Mouse (Mus musculus) kidney, adult 2 months (tissue): ENCODE measurements around the gene Nol11.

ENCODE experiments used
- CTCF ChIP-seq: fragments of 200-500 bp; conservative IDR thresholded peaks from 2 replicates; pipeline ENCODE4 v1.5.1; 2011; ENCODE audit warnings: low read depth, mild to moderate bottlenecking, control low read depth, low read length, moderate library complexity, mixed read lengths; ENCODE audit not compliant: insufficient read depth, insufficient read length
- POLR2A ChIP-seq: fragments of 200-500 bp; IDR thresholded peaks from one replicate; pipeline ENCODE4 v1.6.1; 2011; ENCODE audit warnings: low read depth, low read length, control low read depth

DNA sequence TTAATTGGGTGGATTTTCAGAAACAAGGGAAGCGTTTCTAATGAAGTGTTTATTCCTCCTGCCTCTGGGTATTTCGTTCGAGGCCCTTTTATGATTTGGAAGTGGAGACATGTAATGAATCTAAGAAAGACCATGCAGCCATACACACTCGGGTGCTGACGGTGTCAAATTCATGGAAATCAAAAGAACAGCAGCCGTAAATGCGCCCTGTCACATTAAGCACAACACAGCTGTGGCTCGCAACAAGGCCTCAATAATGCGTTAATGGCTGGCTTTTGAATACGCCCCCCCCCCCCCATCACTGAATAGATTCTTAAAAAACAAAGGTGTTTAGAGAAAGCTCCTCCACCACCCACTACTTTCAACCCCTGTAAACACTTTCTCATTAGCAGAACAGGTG, 40.9 kb upstream of the Nol11 start:
- TF ChIP-seq POLR2A (no peak), CTCF (no peak)
